Mouse (Mus musculus) central nervous system, embryonic 14 days (tissue): Measurements from ENCODE around the gene Chpt1. TPM values are rescaled to one million over a fixed set of nuclear protein-coding genes. Genes with fewer than 3 reads are reported as not detected.

Source experiments
- polyA plus RNA-seq: library from polyadenylated mRNA; depleted of rRNA; stranded (reverse); fragments of >200 nt; gene quantifications from 2 replicates; pipeline ENCODE4 v1.2.3, GENCODE M21; 2012; rRNA removed

The Chpt1 gene
- polyA plus RNA-seq = 4.4 and 5.7 TPM in 2 replicates

GRCm38 (mm10) chr10:88503421-88504314 lies at the start of gene Chpt1:
Gene Chpt1 (minus strand): TSS chr10:88504073.

DNA sequence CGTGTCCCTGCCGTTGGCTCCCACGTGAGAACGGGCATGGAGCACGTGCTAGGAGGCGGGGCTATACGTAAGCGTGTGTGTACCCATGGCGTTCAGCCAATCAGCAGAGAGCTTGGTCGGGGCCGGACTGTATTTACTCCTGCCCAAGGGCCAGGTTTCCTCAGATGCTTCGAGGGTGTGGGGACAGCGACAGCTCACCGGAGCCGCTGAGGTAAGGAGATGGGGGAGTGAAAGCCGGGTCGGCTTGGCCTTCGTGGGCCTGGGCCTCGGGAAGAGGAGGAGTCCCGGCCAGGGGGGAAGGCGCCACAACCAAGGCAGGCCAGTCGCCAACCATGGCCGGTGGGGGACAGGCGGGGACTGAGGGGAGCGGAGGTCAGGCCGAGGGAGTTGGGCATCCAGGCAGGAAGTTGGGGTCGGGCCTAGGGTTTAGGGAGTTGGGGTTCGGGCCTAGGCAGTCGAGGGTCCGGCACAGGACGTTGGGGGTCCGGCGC lies 44.3 kb downstream of the Chpt1 start, which contains the start of gene Sycp3:
Gene Sycp3, plus strand, starts transcription at position 68 of the 491 bp plus-strand sequence.

Other genes starting within 250 kb of the Chpt1 start
- gene Dram1, start 125.0 kb downstream of the Chpt1 start, polyA plus RNA-seq = 1.00 and 1.3 TPM in 2 replicates
- gene Gnptab, start 124.9 kb downstream of the Chpt1 start, polyA plus RNA-seq = 33.6 and 36.2 TPM in 2 replicates
- 0.16 and 0.17 TPM in 2 replicates for gene Sycp3, start 44.5 kb downstream of the Chpt1 start, polyA plus RNA-seq
- 4.1 and 21.7 TPM in 2 replicates for gene Mybpc1, start 101.1 kb upstream of the Chpt1 start, polyA plus RNA-seq
- gene Spic, start 180.9 kb upstream of the Chpt1 start, polyA plus RNA-seq = 0.06 TPM in 1 of 2 replicates, not detected in the other
- 81.2 and 86.2 TPM in 2 replicates for gene Arl1, start 226.8 kb upstream of the Chpt1 start, polyA plus RNA-seq